Mouse (Mus musculus): ENCODE measurements around the gene Fbln2.

GRCm38 (mm10) chr6:91186934-91187333 is 25.3 kb upstream of the Fbln2 start:
- no peak for TF ChIP-seq CTCF (conservative IDR thresholded peaks at IDR 0.05 in 1 of 2, IDR thresholded peaks at IDR 0.05 in 1 of 2; ENCODE audit: low read depth in 2 of 2, low read length in 2 of 2)
- TF ChIP-seq POLR2AphosphoS2 (IDR thresholded peaks at IDR 0.05; ENCODE audit: low read depth, low read length) = no peak
- TF ChIP-seq EP300 (IDR thresholded peaks at IDR 0.05; ENCODE audit: low read length) = no peak
- TF ChIP-seq USF1 (IDR thresholded peaks at IDR 0.05; ENCODE audit: low read depth, low read length) = no peak
- no peak for TF ChIP-seq POLR2A (IDR thresholded peaks at IDR 0.05; ENCODE audit: low read depth, low read length)
- TF ChIP-seq MAX (IDR thresholded peaks at IDR 0.05; ENCODE audit: low read length) = no peak
- no peak for TF ChIP-seq NRF1 (IDR thresholded peaks at IDR 0.05; ENCODE audit: low read depth, low read length)
- no peak for TF ChIP-seq MEF2A (IDR thresholded peaks at IDR 0.05; ENCODE audit: borderline replicate concordance, low read depth, low read length)
- no peak for TF ChIP-seq USF2 (conservative IDR thresholded peaks at IDR 0.05; ENCODE audit: low read depth, low read length)
- no peak for TF ChIP-seq MAZ (IDR thresholded peaks at IDR 0.05; ENCODE audit: low read depth, low read length)
- TF ChIP-seq BHLHE40 (IDR thresholded peaks at IDR 0.05; ENCODE audit: low read depth, low read length) = no peak
- TF ChIP-seq MYC (IDR thresholded peaks at IDR 0.05; ENCODE audit: low read depth, low read length) = no peak

Data from CH12.LX (cell line).